Mouse (Mus musculus): ENCODE measurements around the gene Gpr146. TPM values are rescaled to one million over a fixed set of nuclear protein-coding genes. Genes with fewer than 3 reads are reported as not detected.
A peak's percentile ranks its signal among the peaks of the same experiment; 100 is the strongest.

Gene Gpr146
- total RNA-seq, 2 experiments from 2014 or later: 43.6 to 56.2 TPM

- intact Hi-C loops (cut with DNase I): no loop called here
- no peak for DNase-seq
Measured at GRCm38 (mm10) chr5:139353496-139353895, 24.0 kb upstream of the Gpr146 start.

DNA sequence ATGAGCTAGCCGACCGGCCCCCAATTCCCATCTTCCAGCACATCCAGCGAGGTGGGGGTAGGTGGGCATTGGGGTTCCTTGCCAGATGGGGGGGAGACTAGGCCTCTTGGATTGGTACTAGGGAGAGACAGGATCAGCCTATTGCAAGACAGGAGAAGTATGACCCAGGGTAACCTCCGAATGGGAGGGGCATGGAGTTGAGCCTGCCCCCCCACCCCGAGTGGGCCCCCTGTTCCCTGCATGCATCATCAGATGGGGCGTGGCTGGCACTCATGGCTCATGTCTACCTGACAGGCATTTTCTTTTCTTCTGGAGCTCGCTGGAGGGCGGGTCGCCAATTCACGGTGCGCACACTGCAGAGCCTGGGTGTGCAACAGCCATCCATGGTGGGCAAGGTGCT lies 23.6 kb upstream of the Gpr146 start:
- no peak for DNase-seq
- intact Hi-C loops (cut with DNase I): loop anchor here (2.0 kb wide), 1 partner anchor 71 kb away; no protein-coding TSS in a partner anchor

DNA sequence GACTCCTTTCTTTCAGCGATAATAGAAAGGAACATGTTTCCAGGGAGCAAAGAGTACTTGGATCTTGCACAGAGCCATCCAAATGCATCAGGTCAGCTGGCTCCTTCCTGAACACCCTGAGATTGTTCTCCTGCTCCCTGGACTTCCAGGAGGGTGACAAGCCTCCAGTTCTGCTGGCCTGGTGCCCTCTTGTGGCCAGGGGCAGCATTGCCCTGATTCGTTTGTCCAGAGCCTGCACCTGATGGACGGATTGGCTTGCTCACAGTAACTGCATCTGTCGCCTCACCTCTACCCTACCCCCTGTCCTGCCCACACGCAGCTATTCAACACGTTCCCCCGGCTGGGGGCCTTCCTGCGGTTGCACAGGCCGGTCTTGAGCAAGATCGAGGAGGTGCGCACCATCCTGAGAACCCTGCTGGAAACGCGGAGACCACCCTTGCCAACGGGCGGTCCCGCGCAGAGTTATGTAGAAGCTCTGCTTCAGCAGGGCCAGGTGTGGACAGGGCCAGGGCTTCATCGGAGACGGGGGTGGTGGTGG lies 22.2 kb upstream of the Gpr146 start:
- intact Hi-C loops (cut with DNase I): loop anchor here (1.0 to 2.0 kb wide), 2 partner anchors 24 to 73 kb away; no protein-coding TSS in a partner anchor
- peak; percentile 76 to 86 for DNase-seq

DNA sequence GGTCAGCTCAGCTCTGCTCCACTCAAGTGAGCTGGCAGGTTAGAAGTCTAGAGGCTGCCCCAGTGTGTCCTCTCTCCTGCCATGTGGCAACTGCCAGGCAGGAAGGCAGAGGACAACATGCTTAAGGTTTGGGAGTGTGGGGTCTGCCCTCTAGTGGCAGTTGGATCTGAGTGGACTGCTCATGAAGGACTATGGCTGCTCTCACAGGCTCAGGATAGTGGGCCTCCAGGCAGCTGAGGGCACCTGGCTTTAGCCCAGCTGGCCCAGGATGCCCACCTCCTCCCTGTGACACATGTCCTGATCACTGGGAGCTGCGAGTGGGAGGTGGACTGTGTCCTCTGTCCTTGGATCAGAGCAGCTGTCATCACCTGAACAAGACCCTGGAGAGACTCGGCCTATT lies 18.8 kb upstream of the Gpr146 start:
- DNase-seq: peak in 1 of 2 experiments; percentile 45
- intact Hi-C loops (cut with DNase I): no loop called here

DNA sequence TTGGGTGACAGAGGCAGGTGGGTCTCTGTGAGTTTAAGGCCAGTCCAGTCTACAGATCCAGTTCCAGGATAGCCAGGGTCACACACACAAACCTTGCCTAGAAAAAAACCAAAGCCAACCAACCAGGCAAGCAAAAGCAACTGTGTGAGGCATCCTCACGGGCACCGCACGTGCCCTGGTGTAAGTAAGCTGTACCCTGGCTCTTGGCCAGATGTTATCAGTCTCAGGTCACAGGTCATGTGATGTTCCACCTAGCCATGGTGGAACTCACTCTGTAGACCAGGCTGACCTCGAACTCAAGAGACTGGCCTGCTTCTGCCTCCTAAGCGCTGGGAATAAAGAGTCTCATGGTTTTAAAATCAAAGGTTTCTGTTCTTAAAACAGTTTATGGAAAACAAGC lies 18.3 kb upstream of the Gpr146 start:
- no peak for DNase-seq
- intact Hi-C loops (cut with DNase I): no loop called here

DNA sequence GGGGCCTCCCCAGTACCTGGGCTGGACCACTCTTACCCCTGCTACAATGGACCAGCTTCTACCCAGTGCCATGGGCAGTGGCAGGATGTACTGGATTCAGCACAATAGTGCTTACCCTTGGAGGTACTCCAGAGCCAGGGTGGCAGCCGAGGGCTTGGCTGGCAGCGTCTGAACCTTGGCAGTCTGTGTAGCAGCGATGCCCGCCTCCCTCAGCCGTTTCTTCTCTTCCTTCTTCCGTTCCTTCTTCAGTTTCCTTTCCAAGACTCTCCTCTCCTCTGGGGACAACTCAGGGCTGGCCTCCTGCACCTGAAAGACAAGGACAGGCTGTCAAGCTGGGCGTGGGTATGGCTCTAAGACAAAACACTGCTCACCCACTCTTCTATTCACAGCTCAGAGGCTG lies 13.6 kb upstream of the Gpr146 start:
- no peak for DNase-seq
- intact Hi-C loops (cut with DNase I): loop anchor here (1.0 to 5.0 kb wide), 6 partner anchors 19 to 141 kb away; partner anchors contain the start of gene Zfand2a

DNA sequence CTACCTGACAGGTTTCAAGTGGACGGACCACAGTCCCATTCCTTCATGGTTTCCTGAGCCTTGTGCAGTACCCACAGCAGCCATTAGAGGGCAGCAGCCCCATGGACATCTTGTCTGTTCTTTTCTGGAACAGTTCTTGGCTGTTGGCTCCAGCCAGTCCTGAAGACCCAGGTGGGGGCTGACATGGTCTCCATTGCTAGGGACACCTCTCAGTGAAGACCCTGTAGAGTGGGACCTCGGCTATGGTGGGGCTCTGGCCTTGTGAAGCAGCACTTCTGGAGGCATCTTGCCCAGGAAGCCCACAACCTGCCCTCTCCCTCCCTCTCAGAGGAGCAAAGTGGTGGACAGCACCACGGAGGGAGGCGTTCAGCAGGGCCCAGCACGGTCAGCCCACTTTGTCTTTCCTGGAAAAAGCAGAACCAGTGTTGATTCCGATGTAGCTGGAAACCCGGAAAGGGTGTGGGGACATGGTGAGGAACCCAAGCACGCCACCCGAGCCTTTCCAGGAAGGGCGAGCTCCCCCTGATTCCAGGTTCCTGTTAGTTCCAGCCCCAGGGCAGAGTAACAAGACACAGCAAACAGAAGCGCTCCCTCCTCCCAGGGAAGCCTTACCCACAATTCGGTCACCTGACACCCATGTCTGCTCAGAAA lies 13.1 kb upstream of the Gpr146 start:
- DNase-seq: peak; percentile 94 to 97
- intact Hi-C loops (cut with DNase I): loop anchor here (1.0 to 5.0 kb wide), 6 partner anchors 18 to 141 kb away; partner anchors contain the start of gene Zfand2a

GRCm38 (mm10) chr5:139364911-139365571 lies 12.5 kb upstream of the Gpr146 start:
- DNase-seq: no peak
- intact Hi-C loops (cut with DNase I): loop anchor here (1.0 to 5.0 kb wide), 6 partner anchors 18 to 140 kb away; partner anchors contain the start of gene Zfand2a

GRCm38 (mm10) chr5:139365827-139366226 lies 11.7 kb upstream of the Gpr146 start:
- intact Hi-C loops (cut with DNase I): loop anchor here (2.0 kb wide), 1 partner anchor 17 kb away; no protein-coding TSS in a partner anchor
- no peak for DNase-seq

GRCm38 (mm10) chr5:139366484-139366883 lies 11.0 kb upstream of the Gpr146 start:
- no peak for DNase-seq
- intact Hi-C loops (cut with DNase I): no loop called here

DNA sequence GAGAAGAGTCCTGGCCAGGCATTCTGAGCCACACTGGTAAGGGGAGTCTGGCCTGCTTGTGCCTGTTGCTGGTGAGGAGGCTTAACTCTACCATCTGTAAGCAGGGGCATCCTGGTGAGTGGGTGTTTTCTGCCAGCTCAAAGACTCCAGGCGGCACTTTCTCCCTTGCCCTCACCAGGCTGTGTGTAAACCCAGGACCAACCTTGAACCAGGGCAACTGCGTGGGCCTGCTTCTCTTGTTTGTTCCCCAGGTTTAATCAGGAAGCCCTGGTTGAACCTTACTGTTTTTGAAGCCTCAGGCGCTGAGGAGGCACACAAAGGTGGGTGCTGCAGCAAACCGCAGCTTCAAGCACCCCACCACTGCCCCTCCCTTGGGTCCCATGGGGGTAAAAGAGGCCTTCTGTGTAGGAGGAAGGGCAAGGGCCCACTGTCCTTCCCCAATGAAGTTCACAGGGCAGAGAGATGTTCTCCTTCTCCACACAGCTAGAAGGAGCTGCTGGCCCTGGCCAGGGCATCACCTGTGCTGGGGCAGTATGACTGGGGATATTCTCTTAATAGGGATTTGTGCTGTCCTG lies 9.5 kb upstream of the Gpr146 start:
- intact Hi-C loops (cut with DNase I): no loop called here
- no peak for DNase-seq

DNA sequence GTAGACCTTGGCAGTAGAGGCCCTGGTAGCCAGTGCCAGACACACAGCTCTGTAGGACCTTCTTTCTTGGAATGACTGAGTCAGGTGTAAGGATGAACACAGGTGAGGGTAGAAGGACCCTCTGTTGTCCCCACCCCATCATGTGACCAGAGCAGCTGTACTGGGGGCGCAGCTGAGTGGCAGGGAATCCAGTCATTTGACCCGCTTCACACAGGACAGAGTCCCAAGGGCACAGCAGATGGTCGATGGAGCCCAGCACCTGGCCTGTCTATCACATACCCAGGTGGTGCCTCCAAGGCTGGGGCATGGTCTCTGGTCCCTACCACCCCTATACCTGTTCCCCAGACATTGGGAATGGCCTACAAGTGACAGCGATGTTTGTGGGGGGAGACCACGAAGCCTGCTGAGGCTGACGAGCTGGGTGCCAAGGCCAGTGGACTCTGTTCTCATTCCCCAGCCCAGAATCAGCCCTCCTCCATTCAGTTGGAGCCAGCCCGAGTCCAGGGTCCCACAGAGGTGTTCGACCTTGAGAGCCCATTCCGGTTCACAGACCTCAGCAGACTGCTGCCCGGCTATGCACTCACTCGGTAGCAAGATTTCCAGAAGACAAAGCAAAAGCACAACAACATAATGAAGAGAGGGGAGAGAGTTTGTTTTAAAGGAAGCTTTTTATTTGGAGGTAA lies 8.7 kb upstream of the Gpr146 start:
- intact Hi-C loops (cut with DNase I): no loop called here
- DNase-seq: no peak

DNA sequence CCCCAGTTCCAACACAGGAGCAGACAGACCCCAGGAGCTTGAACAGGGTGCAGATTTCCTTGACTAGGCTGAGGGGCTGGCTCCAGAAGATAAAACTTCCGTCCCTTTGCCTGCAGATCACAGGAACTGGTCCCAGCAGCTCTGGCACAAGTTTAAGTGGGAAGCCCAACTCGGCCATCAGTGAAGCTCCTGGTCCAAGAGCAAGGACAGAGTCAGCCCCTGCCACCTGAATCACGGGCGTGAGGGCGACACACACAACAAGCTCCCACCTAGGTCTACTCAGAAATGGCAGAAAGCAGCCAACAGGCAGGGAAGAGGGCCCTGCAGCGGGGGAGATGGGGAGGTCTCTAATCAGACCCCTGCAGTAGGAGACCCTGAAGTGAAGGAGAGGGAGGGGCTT lies 7.2 kb upstream of the Gpr146 start:
- DNase-seq: no peak
- intact Hi-C loops (cut with DNase I): no loop called here

DNA sequence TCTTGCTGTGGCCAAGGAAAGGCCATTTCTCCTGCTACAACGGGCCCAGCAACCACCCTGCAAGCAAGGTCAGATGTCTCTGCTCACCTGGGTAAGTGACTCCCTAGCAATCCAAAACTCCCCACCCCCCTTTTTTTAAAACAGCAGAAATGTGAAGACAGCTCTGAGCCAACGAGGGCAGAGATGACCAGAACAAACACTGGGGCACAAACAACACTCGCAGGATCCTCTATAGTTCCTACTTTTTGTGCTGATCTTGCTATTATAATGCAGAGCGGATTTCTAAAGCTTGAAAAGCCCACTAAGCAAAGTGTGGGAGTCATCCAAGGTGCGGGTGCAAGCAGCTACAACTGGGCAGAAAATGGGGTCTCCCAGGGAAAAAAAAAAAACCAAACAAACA lies 6.4 kb upstream of the Gpr146 start:
- intact Hi-C loops (cut with DNase I): no loop called here
- DNase-seq: no peak

DNA sequence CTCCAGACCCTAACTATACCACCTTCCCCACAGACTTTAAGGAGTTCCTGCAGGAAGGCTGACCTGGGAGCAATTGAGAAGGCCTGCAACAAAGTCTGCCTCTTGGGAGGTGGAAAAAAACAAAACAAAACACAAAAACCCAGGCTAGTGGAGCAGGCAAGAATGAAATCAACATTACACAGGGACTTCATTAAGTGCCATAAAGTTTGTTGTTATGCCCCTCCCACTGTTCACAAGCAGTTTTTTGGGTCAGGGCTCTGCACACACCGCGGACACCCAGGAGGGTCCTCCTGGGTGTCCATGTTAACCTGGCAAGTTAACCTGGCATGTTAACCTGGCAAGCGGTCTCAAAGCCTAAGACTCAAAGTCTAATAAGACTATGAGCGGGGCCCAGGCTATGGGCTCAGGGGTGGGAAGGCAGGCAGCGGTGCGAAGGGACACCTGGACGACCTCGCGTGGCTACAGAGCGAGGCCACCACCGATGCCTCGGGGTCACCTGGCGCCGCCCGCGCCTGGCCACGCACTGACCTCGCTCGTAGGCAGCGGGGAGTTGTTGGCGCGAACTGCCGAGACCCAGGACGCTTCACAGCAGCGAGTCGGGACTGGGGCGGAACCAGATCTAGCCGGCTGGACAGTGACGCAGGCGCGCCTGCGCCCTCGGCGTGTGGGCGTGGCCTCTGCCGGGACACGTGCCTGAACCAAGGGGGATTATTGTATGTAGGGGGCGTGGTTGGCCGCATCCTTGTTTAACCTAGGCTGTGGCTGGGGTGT lies 5.7 kb upstream of the Gpr146 start:
- intact Hi-C loops (cut with DNase I): no loop called here
- DNase-seq: peak; percentile 91 to 92

- no peak for DNase-seq
- intact Hi-C loops (cut with DNase I): no loop called here
Measured at GRCm38 (mm10) chr5:139373126-139373525, 4.4 kb upstream of the Gpr146 start.

GRCm38 (mm10) chr5:139373889-139374444 lies 3.5 kb upstream of the Gpr146 start:
- no peak for DNase-seq
- intact Hi-C loops (cut with DNase I): no loop called here

DNA sequence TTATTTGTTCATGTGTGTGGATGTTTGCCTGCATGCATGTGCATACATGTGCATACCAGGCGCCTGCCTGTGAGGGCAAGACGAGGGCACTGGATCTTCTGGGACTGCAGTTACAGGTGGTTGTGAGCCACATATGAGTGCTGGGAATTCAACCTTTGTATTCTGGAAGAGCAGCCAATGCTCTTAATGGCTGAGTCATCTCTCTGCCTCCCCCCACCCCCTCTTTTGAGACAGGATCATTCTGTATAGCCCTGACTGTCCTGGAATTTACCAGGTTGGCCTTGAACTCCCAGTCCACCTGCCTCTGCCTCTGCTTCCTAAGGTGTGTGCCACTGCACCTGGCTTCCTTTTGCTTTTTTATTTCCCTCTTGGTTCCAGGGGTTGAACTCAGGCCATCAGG lies 2.7 kb upstream of the Gpr146 start:
- intact Hi-C loops (cut with DNase I): no loop called here

DNA sequence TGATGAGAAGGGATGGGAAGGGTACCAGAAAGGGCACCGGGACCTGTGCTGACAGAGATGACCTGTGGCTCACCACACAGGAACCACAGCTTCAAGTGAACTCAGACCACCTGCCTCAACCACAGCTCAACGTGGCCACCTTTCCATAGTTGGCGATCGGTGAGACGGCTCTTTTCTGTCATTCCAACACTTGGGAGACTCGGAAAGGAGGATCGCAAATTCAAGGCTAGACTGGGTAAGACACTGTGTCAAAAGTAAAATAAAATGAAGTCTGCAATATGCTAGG lies 717 bp downstream of the Gpr146 start:
- no peak for DNase-seq
- intact Hi-C loops (cut with DNase I): no loop called here

More for the DNA sequence above, 2.7 kb upstream of the Gpr146 start:
- DNase-seq: no peak
